Mouse (Mus musculus) forebrain, embryonic 15.5 days (tissue): Measurements from ENCODE around the gene Gm47791. TPM values are rescaled to one million over a fixed set of nuclear protein-coding genes. Genes with fewer than 3 reads are reported as not detected.

Experiments
- ATAC-seq: fragments of 200-750 bp; cut with Nextera tagmentation; replicated peaks from 2 replicates; pipeline ENCODE4 v1.8.0; 2017; ENCODE audit warnings: mild to moderate bottlenecking, moderate TSS enrichment, moderate library complexity
- H3K27ac ChIP-seq: fragments of 300-500 bp; sonication (generic); replicated peaks from 2 replicates; pipeline ENCODE4 v1.5.1; 2015; ENCODE audit warnings: mild to moderate bottlenecking, inconsistent platforms
- H3K27me3 ChIP-seq: fragments of 300-500 bp; sonication (generic); 2 replicates; pipeline ENCODE4 v1.6.1; 2015; ENCODE audit warnings: inconsistent platforms
- H3K36me3 ChIP-seq: fragments of 300-500 bp; sonication (generic); 2 replicates; pipeline ENCODE4 v1.6.1; 2015; ENCODE audit warnings: mild to moderate bottlenecking, inconsistent platforms
- H3K4me1 ChIP-seq: fragments of 300-500 bp; sonication (generic); 2 replicates; pipeline ENCODE4 v1.6.1; 2015; ENCODE audit warnings: inconsistent platforms
- H3K4me2 ChIP-seq: fragments of 300-500 bp; sonication (generic); replicated peaks from 2 replicates; pipeline ENCODE4 v1.6.1; 2015; ENCODE audit warnings: mild to moderate bottlenecking, inconsistent platforms
- H3K4me3 ChIP-seq: fragments of 300-500 bp; sonication (generic); 2 replicates; pipeline ENCODE4 v1.5.1; 2015; ENCODE audit warnings: mild to moderate bottlenecking, inconsistent platforms
- H3K9ac ChIP-seq: fragments of 300-500 bp; sonication (generic); replicated peaks from 2 replicates; pipeline ENCODE4 v1.6.1; 2015; ENCODE audit warnings: mild to moderate bottlenecking, inconsistent platforms
- H3K9me3 ChIP-seq: fragments of 300-500 bp; sonication (generic); 2 replicates; pipeline ENCODE4 v1.6.1; 2016; ENCODE audit warnings: inconsistent platforms
- WGBS: fragments of 180-500 bp; shearing (Covaris S2); methylation state at CpG from one replicate; pipeline ENCODE4 v1.1.7; 2015; ENCODE audit warnings: mixed read lengths; 5-methylcytosine and 5-hydroxymethylcytosine counted together
- polyA plus RNA-seq: library from polyadenylated mRNA; unstranded; fragments of >200 nt; fragmentation: Nextera tagmentation; extraction: Ambion mirVana; gene quantifications from 2 replicates; pipeline ENCODE4 v1.2.1, GENCODE M21; 2015

Gm47791 gene
- polyA plus RNA-seq, result not detected in 2 replicates

- 95% methylated on average over 15 of the region's 15 CpGs for WGBS
Measured at GRCm38 (mm10) chr1:82771022-82771586, at the start of gene Gm47791. Gene Gm47791, minus strand, starts transcription at chr1:82771243.

GRCm38 (mm10) chr1:82820626-82821186 lies 49.7 kb upstream of the Gm47791 start:
- H3K9me3 ChIP-seq, result no peaks in the 10 kb centered on the region

More at GRCm38 (mm10) chr1:82771022-82771586, at the start of gene Gm47791:
- Histone ChIP-seq H3K9me3 (no peaks in the 10 kb centered on the region), H3K36me3 (no peaks in the 10 kb centered on the region), H3K27ac (no peak within 1 kb of the TSS), H3K4me1 (no peaks in the 10 kb centered on the region), H3K4me2 (no peak within 1 kb of the TSS), H3K4me3 (no peak within 1 kb of the TSS), H3K9ac (no peak within 1 kb of the TSS), H3K27me3 (no peaks in the 10 kb centered on the region)
- ATAC-seq, result no peak

GRCm38 (mm10) chr1:82820179-82820578 lies 49.1 kb upstream of the Gm47791 start:
- no peak for ATAC-seq
- H3K36me3 ChIP-seq, result no peaks in the 10 kb centered on the region
- H3K27me3 ChIP-seq, result no peaks in the 10 kb centered on the region
- H3K4me2 ChIP-seq, result no peak overlapping the region
- H3K9me3 ChIP-seq, result no peaks in the 10 kb centered on the region
- 69% methylated on average over 15 of the region's 15 CpGs for WGBS
- no peak overlapping the region for H3K4me3 ChIP-seq
- H3K9ac ChIP-seq, result no peak overlapping the region
- H3K4me1 ChIP-seq, result no peaks in the 10 kb centered on the region
- H3K27ac ChIP-seq, result no peak overlapping the region

More at GRCm38 (mm10) chr1:82820626-82821186, 49.7 kb upstream of the Gm47791 start:
- Histone ChIP-seq H3K4me1 (no peaks in the 10 kb centered on the region), H3K4me2 (no peak overlapping the region), H3K27ac (no peak overlapping the region), H3K4me3 (no peak overlapping the region), H3K9ac (no peak overlapping the region), H3K36me3 (no peaks in the 10 kb centered on the region), H3K27me3 (no peaks in the 10 kb centered on the region)
- 85% methylated on average over 3 of the region's 3 CpGs for WGBS
- no peak for ATAC-seq

- no peaks in the 10 kb centered on the region for H3K4me1 ChIP-seq
- H3K36me3 ChIP-seq, result no peaks in the 10 kb centered on the region
- H3K9me3 ChIP-seq, result no peaks in the 10 kb centered on the region
- no peak overlapping the region for H3K4me2 ChIP-seq
- H3K4me3 ChIP-seq, result no peak overlapping the region
- H3K9ac ChIP-seq, result no peak overlapping the region
- 62% methylated on average over 10 of the region's 10 CpGs for WGBS
- ATAC-seq, result no peak
- H3K27me3 ChIP-seq, result no peaks in the 10 kb centered on the region
- H3K27ac ChIP-seq, result no peak overlapping the region
Measured at GRCm38 (mm10) chr1:82819366-82819765, 48.3 kb upstream of the Gm47791 start.

GRCm38 (mm10) chr1:82815941-82816716 lies 45.1 kb upstream of the Gm47791 start:
- Histone ChIP-seq H3K27ac (no peak overlapping the region), H3K4me3 (no peak overlapping the region), H3K9ac (no peak overlapping the region), H3K9me3 (no peaks in the 10 kb centered on the region), H3K4me1 (no peaks in the 10 kb centered on the region), H3K4me2 (no peak overlapping the region), H3K36me3 (no peaks in the 10 kb centered on the region), H3K27me3 (no peaks in the 10 kb centered on the region)
- 79% methylated on average over 17 of the region's 17 CpGs for WGBS
- ATAC-seq, result no peak

GRCm38 (mm10) chr1:82811766-82812165 lies 40.7 kb upstream of the Gm47791 start:
- WGBS, result 65% methylated on average over 1 of the region's 1 CpGs
- no peaks in the 10 kb centered on the region for H3K9me3 ChIP-seq
- H3K27ac ChIP-seq, result no peak overlapping the region
- ATAC-seq, result no peak
- H3K27me3 ChIP-seq, result no peaks in the 10 kb centered on the region
- H3K4me1 ChIP-seq, result no peaks in the 10 kb centered on the region
- H3K4me2 ChIP-seq, result no peak overlapping the region
- no peak overlapping the region for H3K9ac ChIP-seq
- no peaks in the 10 kb centered on the region for H3K36me3 ChIP-seq
- no peak overlapping the region for H3K4me3 ChIP-seq

- WGBS, result 64% methylated on average over 3 of the region's 3 CpGs
- no peaks in the 10 kb centered on the region for H3K36me3 ChIP-seq
- no peak for ATAC-seq
- H3K27ac ChIP-seq, result no peak overlapping the region
- H3K9me3 ChIP-seq, result no peaks in the 10 kb centered on the region
- H3K27me3 ChIP-seq, result no peaks in the 10 kb centered on the region
- H3K4me2 ChIP-seq, result no peak overlapping the region
- no peaks in the 10 kb centered on the region for H3K4me1 ChIP-seq
- no peak overlapping the region for H3K4me3 ChIP-seq
- no peak overlapping the region for H3K9ac ChIP-seq
Measured at GRCm38 (mm10) chr1:82808564-82808963, 37.5 kb upstream of the Gm47791 start.

GRCm38 (mm10) chr1:82807206-82807605 lies 36.2 kb upstream of the Gm47791 start:
- Histone ChIP-seq H3K4me2 (no peak overlapping the region), H3K36me3 (no peaks in the 10 kb centered on the region), H3K4me1 (no peaks in the 10 kb centered on the region), H3K27ac (no peak overlapping the region), H3K9me3 (no peaks in the 10 kb centered on the region), H3K27me3 (no peaks in the 10 kb centered on the region), H3K9ac (no peak overlapping the region), H3K4me3 (no peak overlapping the region)
- WGBS, result 62% methylated on average over 7 of the region's 7 CpGs
- ATAC-seq, result no peak

GRCm38 (mm10) chr1:82806391-82806790 lies 35.3 kb upstream of the Gm47791 start:
- ATAC-seq, result no peak
- 77% methylated on average over 8 of the region's 8 CpGs for WGBS
- no peak overlapping the region for H3K27ac ChIP-seq
- H3K36me3 ChIP-seq, result no peaks in the 10 kb centered on the region
- H3K27me3 ChIP-seq, result no peaks in the 10 kb centered on the region
- no peak overlapping the region for H3K4me2 ChIP-seq
- H3K4me1 ChIP-seq, result no peaks in the 10 kb centered on the region
- H3K9me3 ChIP-seq, result no peaks in the 10 kb centered on the region
- H3K4me3 ChIP-seq, result no peak overlapping the region
- H3K9ac ChIP-seq, result no peak overlapping the region

- H3K4me2 ChIP-seq, result no peak overlapping the region
- H3K4me3 ChIP-seq, result no peak overlapping the region
- H3K9me3 ChIP-seq, result no peaks in the 10 kb centered on the region
- no peak for ATAC-seq
- H3K27ac ChIP-seq, result no peak overlapping the region
- H3K9ac ChIP-seq, result no peak overlapping the region
- no peaks in the 10 kb centered on the region for H3K27me3 ChIP-seq
- no peaks in the 10 kb centered on the region for H3K4me1 ChIP-seq
- H3K36me3 ChIP-seq, result no peaks in the 10 kb centered on the region
- 98% methylated on average over 1 of the region's 1 CpGs for WGBS
Measured at GRCm38 (mm10) chr1:82804059-82804458, 33.0 kb upstream of the Gm47791 start.

GRCm38 (mm10) chr1:82803608-82804007 lies 32.6 kb upstream of the Gm47791 start:
- H3K27ac ChIP-seq, result no peak overlapping the region
- no peak for ATAC-seq
- H3K9ac ChIP-seq, result no peak overlapping the region
- no peaks in the 10 kb centered on the region for H3K4me1 ChIP-seq
- H3K4me3 ChIP-seq, result no peak overlapping the region
- no peaks in the 10 kb centered on the region for H3K27me3 ChIP-seq
- 74% methylated on average over 7 of the region's 7 CpGs for WGBS
- H3K4me2 ChIP-seq, result no peak overlapping the region
- H3K36me3 ChIP-seq, result no peaks in the 10 kb centered on the region
- no peaks in the 10 kb centered on the region for H3K9me3 ChIP-seq

- peak; percentile 38; the same call in 1 of the 2 replicates for ATAC-seq
- no peaks in the 10 kb centered on the region for H3K4me1 ChIP-seq
- no peaks in the 10 kb centered on the region for H3K27me3 ChIP-seq
Measured at GRCm38 (mm10) chr1:82801105-82801783, 30.2 kb upstream of the Gm47791 start.

More at GRCm38 (mm10) chr1:82801105-82801783, 30.2 kb upstream of the Gm47791 start:
- Histone ChIP-seq H3K27ac (no peak overlapping the region), H3K4me3 (no peak overlapping the region), H3K9me3 (no peaks in the 10 kb centered on the region), H3K4me2 (no peak overlapping the region), H3K9ac (no peak overlapping the region), H3K36me3 (no peaks in the 10 kb centered on the region)
- WGBS, result 73% methylated on average over 12 of the region's 12 CpGs
